Mouse (Mus musculus) bone marrow, adult 2 months (tissue): ENCODE measurements around the gene Mapk10.

Experiments
- CTCF ChIP-seq: fragments of 200-500 bp; IDR thresholded peaks from 2 replicates; pipeline ENCODE4 v1.5.1; 2011; ENCODE audit warnings: low read length, control low read depth; ENCODE audit not compliant: control insufficient read depth, insufficient read depth
- POLR2A ChIP-seq: fragments of 200-500 bp; IDR thresholded peaks from 2 replicates; pipeline ENCODE4 v1.6.1; 2011; ENCODE audit warnings: low read depth, mild to moderate bottlenecking, control low read depth, low read length, borderline replicate concordance; ENCODE audit not compliant: control insufficient read depth

DNA sequence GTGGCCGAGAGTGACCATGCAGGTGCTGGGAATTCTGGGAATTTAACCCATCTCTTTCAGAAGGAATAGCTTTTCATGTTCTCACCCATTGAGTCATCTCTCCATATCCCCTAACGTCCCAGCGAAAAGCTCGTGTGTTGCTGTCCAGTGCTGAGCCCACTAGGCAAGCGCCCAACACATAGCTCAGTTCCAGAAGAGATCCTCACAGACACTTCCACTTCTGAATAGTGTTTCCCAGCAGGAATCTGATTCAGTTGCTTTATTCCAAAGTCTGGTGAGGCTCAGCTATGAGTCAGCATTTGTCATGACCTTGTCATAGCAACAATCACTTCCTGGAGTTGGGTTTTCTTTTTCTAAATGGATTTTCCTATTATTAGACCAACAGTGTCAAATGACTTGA, 217.2 kb downstream of the Mapk10 start:
- TF ChIP-seq POLR2A (no peak), CTCF (no peak)
